Mouse (Mus musculus) E14TG2a.4 (cell line): ENCODE measurements at regions not wholly inside any gene's neighbourhood (a gene's known extent, or its start where the extent isn't known, plus 50 kb on each side); places are given as distances from the start of the nearest gene placed in this dataset.

Experiments used
- CTCF ChIP-seq: conservative IDR thresholded peaks from 2 replicates; pipeline ENCODE4 v1.5.1; 2014; ENCODE audit warnings: low read length
- NANOG ChIP-seq: IDR thresholded peaks from 2 replicates; pipeline ENCODE4 v1.6.1; 2014; ENCODE audit warnings: borderline replicate concordance, low read length, mixed read lengths
- POU5F1 ChIP-seq: IDR thresholded peaks from 2 replicates; pipeline ENCODE4 v1.6.1; 2014; ENCODE audit warnings: low read length, borderline replicate concordance

- peak; percentile 80 for TF ChIP-seq CTCF
- no peak for TF ChIP-seq NANOG
- no peak for TF ChIP-seq POU5F1
Measured at GRCm38 (mm10) chr2:169041748-169042147, 86.4 kb upstream of the Zfp64 start.
